Mouse (Mus musculus) Patski (cell line): ENCODE measurements around the gene Thrap3. TPM values are rescaled to one million over a fixed set of nuclear protein-coding genes. Genes with fewer than 3 reads are reported as not detected.
"Not testable (repeated sequence)": the region's sequence is repeated elsewhere in the genome, so short reads cannot be mapped to it uniquely, and the experiment has no call there.

Source experiments
- ATAC-seq: fragments of 100-300 bp; one replicate; pipeline ENCODE4 v1.8.0; 2021
- CTCF ChIA-PET: fragments of 350-600 bp; sonication (Branson Sonifier 250); formaldehyde crosslinking; loops from one replicate; lab custom pipeline; 2022; ENCODE audit warnings: inconsistent platforms; lab: Charles Lee
- POLR2A ChIA-PET: fragments of 350-600 bp; sonication (Branson Sonifier 250); formaldehyde crosslinking; loops from one replicate; lab custom pipeline; 2022; ENCODE audit warnings: antibody characterized with exemption, inconsistent platforms; lab: Charles Lee
- DNase-seq: peaks from one replicate; pipeline ENCODE4 v3.0.0-alpha.2; 2011; ENCODE audit warnings: low read depth, low spot score
- H3K27me3 ChIP-seq: fragments of 371-371 bp; one replicate; pipeline ENCODE4 v1.5.1; 2021
- CTCF ChIP-seq: fragments of 100-300 bp; IDR thresholded peaks from one replicate; pipeline ENCODE4 v1.5.1; 2021
- in situ Hi-C: fragments of 300-500 bp; cut with MboI; formaldehyde crosslinking; loops from 3 replicates; pipeline ENCODE4 v1.11.1; 2018; ENCODE audit warnings: low pct_unique_long_range_greater_than_20kb, mixed read lengths
- polyA plus RNA-seq: library from polyadenylated mRNA; unstranded; gene quantifications from one replicate; pipeline ENCODE4 v1.2.3, GENCODE M21; 2021

The Thrap3 gene
- polyA plus RNA-seq, 1 experiment from 2014 or later, result 141 TPM

GRCm38 (mm10) chr4:126220045-126220444 lies 17.5 kb upstream of the Thrap3 start:
- in situ Hi-C loops, result no loop called here
- ChIA-PET POLR2A (no interaction called here), CTCF (no interaction called here)
- DNase-seq (no peak), ATAC-seq (no peak)
- no peak for TF ChIP-seq CTCF
- no peaks in the 10 kb centered on the region for H3K27me3 ChIP-seq

- POLR2A ChIA-PET, in situ Hi-C loops, CTCF ChIA-PET, H3K27me3 ChIP-seq, ATAC-seq, DNase-seq: not testable (repeated sequence)
These were observed 17.0 kb upstream of the Thrap3 start for GRCm38 (mm10) chr4:126219540-126219939.

- no peak for DNase-seq
- POLR2A ChIA-PET, result interaction anchor here (0.9 to 1.2 kb wide), 3 partner anchors 10 to 16 kb away, joined by 3 read pairs; no protein-coding TSS in a partner anchor
- CTCF ChIA-PET, result no interaction called here
These were observed 15.2 kb upstream of the Thrap3 start for GRCm38 (mm10) chr4:126217771-126218170.

DNA sequence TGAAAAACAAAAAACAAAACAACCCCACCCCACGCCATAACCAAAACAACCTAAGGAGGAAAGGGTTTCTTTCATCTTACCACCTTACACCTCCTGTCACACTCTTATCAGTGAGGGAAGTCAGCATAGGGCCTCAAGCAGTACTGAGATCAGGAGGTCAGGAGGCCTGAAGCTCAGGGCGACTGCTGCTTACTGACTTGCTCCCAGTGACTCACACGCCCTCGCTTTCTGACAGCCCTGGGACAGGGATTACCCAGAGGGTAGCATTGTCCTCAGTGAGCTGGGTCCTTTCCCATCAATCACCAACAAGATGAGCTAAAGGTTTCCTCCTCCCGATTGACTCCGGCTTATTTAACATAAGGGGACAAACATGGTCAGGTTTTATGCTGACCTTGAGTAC lies 4.5 kb upstream of the Thrap3 start:
- ChIA-PET CTCF (no interaction called here), POLR2A (no interaction called here)
- ATAC-seq (no peak), DNase-seq (no peak)
- no peak for TF ChIP-seq CTCF
- no peaks in the 10 kb centered on the region for H3K27me3 ChIP-seq
- in situ Hi-C loops, result no loop called here

More at GRCm38 (mm10) chr4:126217771-126218170, 15.2 kb upstream of the Thrap3 start:
- peak; percentile 74 for ATAC-seq
- in situ Hi-C loops, result no loop called here
- no peak for TF ChIP-seq CTCF
- H3K27me3 ChIP-seq, result no peaks in the 10 kb centered on the region

- DNase-seq, result no peak
- H3K27me3 ChIP-seq, result no peaks in the 10 kb centered on the region
- in situ Hi-C loops, result no loop called here
- ChIA-PET POLR2A (no interaction called here), CTCF (interaction anchor here (1.2 to 1.6 kb wide), 4 partner anchors 10 to 119 kb away, joined by 3 to 4 read pairs (median 3); no protein-coding TSS in a partner anchor)
- ATAC-seq, result no peak
- no peak for TF ChIP-seq CTCF
These were observed 2.8 kb upstream of the Thrap3 start for GRCm38 (mm10) chr4:126205386-126205785.

GRCm38 (mm10) chr4:126204661-126205230 lies 2.2 kb upstream of the Thrap3 start:
- ATAC-seq (no peak), DNase-seq (no peak)
- no peaks in the 10 kb centered on the region for H3K27me3 ChIP-seq
- in situ Hi-C loops, result no loop called here
- TF ChIP-seq CTCF, result no peak
- ChIA-PET CTCF (interaction anchor here (1.2 to 1.6 kb wide), 4 partner anchors 10 to 119 kb away, joined by 3 to 4 read pairs (median 3); no protein-coding TSS in a partner anchor), POLR2A (interaction anchor here (1.3 kb wide), 1 partner anchor 13 kb away, joined by 3 read pairs; no protein-coding TSS in a partner anchor)

GRCm38 (mm10) chr4:126204016-126204415 lies 1.5 kb upstream of the Thrap3 start:
- H3K27me3 ChIP-seq, result no peaks in the 10 kb centered on the region
- ChIA-PET CTCF (interaction anchor here (1.1 to 1.4 kb wide), 2 partner anchors 57 to 74 kb away, joined by 3 to 4 read pairs; no protein-coding TSS in a partner anchor), POLR2A (interaction anchor here (1.0 to 1.3 kb wide), 2 partner anchors 13 to 73 kb away, joined by 3 read pairs; no protein-coding TSS in a partner anchor)
- no peak for DNase-seq
- no peak for TF ChIP-seq CTCF
- in situ Hi-C loops, result no loop called here
- no peak for ATAC-seq

DNA sequence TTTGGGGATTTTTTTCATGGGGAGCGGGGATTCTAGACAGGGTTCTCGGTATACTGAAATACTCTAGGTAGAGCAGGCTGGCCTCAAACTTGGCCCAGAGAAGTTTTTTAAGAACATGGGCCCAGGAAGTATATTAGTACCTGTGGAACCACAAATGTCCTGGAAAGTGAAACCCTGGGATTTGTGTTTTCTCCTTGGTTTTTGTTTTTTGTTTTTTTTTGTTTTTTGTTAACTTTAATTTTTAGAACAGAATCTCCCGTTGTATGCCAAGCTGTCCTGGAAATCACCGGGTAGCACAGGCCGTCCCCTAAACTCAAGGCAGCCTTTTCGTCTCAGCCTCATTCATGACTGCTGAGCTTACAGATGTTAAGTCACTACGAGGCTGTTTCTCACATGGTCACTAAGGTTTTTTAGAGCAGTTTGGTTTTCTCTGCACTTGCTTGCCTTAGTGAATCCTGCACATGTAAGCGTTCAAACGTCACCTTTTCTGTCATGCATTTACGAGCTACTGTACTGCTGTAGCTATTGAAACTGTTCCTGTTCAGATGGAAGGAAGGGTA lies 856 bp upstream of the Thrap3 start:
- no peak for TF ChIP-seq CTCF
- DNase-seq, result no peak
- in situ Hi-C loops, result no loop called here
- ATAC-seq, result no peak
- ChIA-PET CTCF (interaction anchor here (1.1 kb wide), 1 partner anchor 58 kb away, joined by 3 read pairs; no protein-coding TSS in a partner anchor), POLR2A (interaction anchor here (1.0 kb wide), 1 partner anchor 73 kb away, joined by 3 read pairs; no protein-coding TSS in a partner anchor)
- H3K27me3 ChIP-seq, result no peaks in the 10 kb centered on the region

DNA sequence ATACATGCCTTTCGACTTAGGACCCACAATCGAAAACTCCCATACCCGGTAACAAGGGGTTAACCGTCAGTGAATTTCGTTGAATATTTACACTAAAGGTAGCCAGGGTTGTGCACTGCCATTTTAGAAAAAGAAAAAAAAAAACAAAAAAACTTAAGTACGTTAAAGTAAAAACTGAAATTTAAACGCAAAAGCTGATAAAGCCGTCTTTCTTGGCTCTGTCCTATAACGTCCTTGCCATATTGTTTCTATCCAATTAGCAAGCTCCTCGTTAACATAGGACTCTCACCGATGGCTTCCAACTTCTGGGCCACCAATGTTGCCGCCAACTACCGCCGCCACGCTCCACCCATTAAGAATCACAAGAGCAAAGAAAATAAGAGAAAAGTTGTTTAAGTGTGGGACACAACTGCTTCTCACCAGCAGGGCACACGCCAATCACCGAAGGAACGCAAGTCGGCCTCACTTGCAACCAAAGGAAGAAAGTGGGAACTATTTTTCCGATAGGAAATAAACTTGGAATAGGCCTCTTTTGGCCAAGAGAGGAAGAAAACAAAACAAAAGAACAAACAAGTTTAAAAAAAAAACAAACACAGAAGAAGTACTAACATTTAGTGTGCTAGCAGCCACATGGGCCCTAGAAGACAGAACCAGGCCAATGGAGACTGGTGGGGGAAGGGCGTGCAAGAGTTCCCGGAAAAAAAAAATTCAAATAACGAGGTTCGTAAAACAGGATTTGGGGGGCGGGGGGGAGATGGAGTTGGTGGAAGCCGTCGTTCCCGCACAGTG lies 852 bp downstream of the Thrap3 start:
- ATAC-seq, result no peak
- CTCF ChIA-PET, result interaction anchor here (2.9 kb wide), 1 partner anchor 20 kb away, joined by 10 read pairs; no protein-coding TSS in a partner anchor
- TF ChIP-seq CTCF, result no peak
- H3K27me3 ChIP-seq, result no peaks in the 10 kb centered on the region
- DNase-seq, result no peak
- POLR2A ChIA-PET, result interaction anchor here (0.6 to 1.5 kb wide), 6 partner anchors 15 to 1430 kb away, joined by 3 to 5 read pairs (median 3); partner anchors contain the start of gene Trappc3
- in situ Hi-C loops, result no loop called here

- in situ Hi-C loops, result no loop called here
- POLR2A ChIA-PET, result interaction anchor here (1.5 kb wide), 1 partner anchor 16 kb away, joined by 3 read pairs; no protein-coding TSS in a partner anchor
- ATAC-seq, result no peak
These were observed 1.9 kb downstream of the Thrap3 start for GRCm38 (mm10) chr4:126200656-126201055.

More at GRCm38 (mm10) chr4:126200656-126201055, 1.9 kb downstream of the Thrap3 start:
- TF ChIP-seq CTCF, result no peak
- CTCF ChIA-PET, result interaction anchor here (2.9 kb wide), 1 partner anchor 19 kb away, joined by 10 read pairs; no protein-coding TSS in a partner anchor
- DNase-seq, result no peak
- no peaks in the 10 kb centered on the region for H3K27me3 ChIP-seq
